Mouse (Mus musculus) gastrocnemius, postnatal 25 days (tissue): ENCODE data around the gene Prdm16. TPM values are rescaled to one million over a fixed set of nuclear protein-coding genes. Genes with fewer than 3 reads are reported as not detected.

ENCODE experiments used
- DNase-seq: peaks from one replicate; pipeline ENCODE4 v3.0.0; 2022
- total RNA-seq, 2 experiments: library from RNA; stranded (reverse); gene quantifications; 1 replicate in 1 of 2; 2 replicates in 1 of 2; pipeline ENCODE4 v1.2.3; 2021

Gene Prdm16
- total RNA-seq, 2 experiments from 2014 or later = 1.7 to 3.0 TPM

- no peak for DNase-seq
Observed at GRCm38 (mm10) chr4:154420749-154421148, 215.9 kb downstream of the Prdm16 start.

GRCm38 (mm10) chr4:154419766-154420165 lies 216.9 kb downstream of the Prdm16 start:
- DNase-seq = no peak

GRCm38 (mm10) chr4:154418993-154419392 lies 217.7 kb downstream of the Prdm16 start:
- no peak for DNase-seq

GRCm38 (mm10) chr4:154418327-154418744 lies 218.3 kb downstream of the Prdm16 start:
- no peak for DNase-seq

GRCm38 (mm10) chr4:154416728-154417127 lies 219.9 kb downstream of the Prdm16 start:
- DNase-seq = no peak

GRCm38 (mm10) chr4:154414885-154415284 lies 221.8 kb downstream of the Prdm16 start:
- no peak for DNase-seq

GRCm38 (mm10) chr4:154410559-154410958 lies 226.1 kb downstream of the Prdm16 start:
- no peak for DNase-seq

GRCm38 (mm10) chr4:154409841-154410240 lies 226.8 kb downstream of the Prdm16 start:
- no peak for DNase-seq

GRCm38 (mm10) chr4:154409237-154409721 lies 227.4 kb downstream of the Prdm16 start:
- DNase-seq = no peak

- no peak for DNase-seq
Observed at GRCm38 (mm10) chr4:154402948-154403347, 233.7 kb downstream of the Prdm16 start.

GRCm38 (mm10) chr4:154401982-154402932 lies 234.4 kb downstream of the Prdm16 start:
- DNase-seq = no peak

GRCm38 (mm10) chr4:154401379-154401778 lies 235.3 kb downstream of the Prdm16 start:
- DNase-seq = no peak

- no peak for DNase-seq
Observed at GRCm38 (mm10) chr4:154400256-154401171, 236.2 kb downstream of the Prdm16 start.

- no peak for DNase-seq
Observed at GRCm38 (mm10) chr4:154399634-154400033, 237.0 kb downstream of the Prdm16 start.

GRCm38 (mm10) chr4:154396652-154397301 lies 239.9 kb downstream of the Prdm16 start:
- no peak for DNase-seq

- no peak for DNase-seq
Observed at GRCm38 (mm10) chr4:154394123-154394722, 242.4 kb downstream of the Prdm16 start.

GRCm38 (mm10) chr4:154393196-154394122 lies 243.2 kb downstream of the Prdm16 start:
- no peak for DNase-seq

- DNase-seq = no peak
Observed at GRCm38 (mm10) chr4:154392641-154393040, 244.0 kb downstream of the Prdm16 start.

GRCm38 (mm10) chr4:154390333-154391080 lies 246.2 kb downstream of the Prdm16 start:
- no peak for DNase-seq

- no peak for DNase-seq
Observed at GRCm38 (mm10) chr4:154389641-154390040, 247.0 kb downstream of the Prdm16 start.
